Mouse (Mus musculus) adrenal gland, adult 8-10 months (tissue): ENCODE data around the gene Pnmt. TPM values are rescaled to one million over a fixed set of nuclear protein-coding genes. Genes with fewer than 3 reads are reported as not detected.
"Not testable (repeated sequence)": the region's sequence is repeated elsewhere in the genome, so short reads cannot be mapped to it uniquely, and the experiment has no call there.

Source experiments
- DNase-seq: peaks from one replicate; pipeline ENCODE4 v3.0.0; 2022
- total RNA-seq, 4 experiments: library from RNA; stranded (reverse); gene quantifications; 2 replicates each; pipeline ENCODE4 v1.2.4; 2022

Pnmt gene
- total RNA-seq, 4 experiments from 2014 or later = 210 to 1,003 (median 584) TPM

DNA sequence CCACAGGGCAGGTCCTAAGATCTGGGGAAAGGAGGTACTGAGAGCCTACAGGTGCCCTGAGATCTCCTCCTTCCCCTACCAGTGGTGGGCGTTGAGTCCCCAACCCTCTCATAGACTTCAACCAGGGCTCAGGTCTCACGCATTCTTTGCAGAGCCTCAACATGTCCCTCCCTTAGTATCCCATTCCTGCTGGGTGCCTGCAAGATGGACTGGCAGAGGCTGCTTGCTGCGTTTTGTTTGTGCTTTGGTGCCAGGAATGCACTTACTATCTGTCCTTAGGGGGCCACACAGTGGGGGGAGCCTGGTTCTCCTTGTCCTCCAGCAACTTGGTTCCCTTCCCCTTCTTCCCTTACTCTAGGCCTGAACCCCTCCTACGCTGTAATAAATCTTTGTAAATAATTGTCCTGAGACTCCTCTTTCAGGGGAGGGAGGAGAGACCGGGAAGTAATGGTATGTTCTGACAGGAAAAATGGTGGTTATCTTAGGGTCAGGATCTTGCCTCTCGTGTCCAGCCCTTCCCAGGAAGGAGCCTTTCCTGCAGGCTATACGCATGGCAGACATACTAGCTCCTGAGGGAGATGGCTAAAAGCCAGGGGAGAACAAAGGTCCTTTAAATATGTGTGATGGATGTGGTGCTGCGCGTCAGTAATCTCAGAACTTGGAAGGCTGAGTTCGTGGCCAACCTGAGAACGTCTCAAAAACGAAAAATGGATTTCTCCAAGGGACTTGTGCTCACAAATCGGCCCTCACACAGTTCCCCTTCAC, 28.7 kb upstream of the Pnmt start:
- DNase-seq = no peak

DNA sequence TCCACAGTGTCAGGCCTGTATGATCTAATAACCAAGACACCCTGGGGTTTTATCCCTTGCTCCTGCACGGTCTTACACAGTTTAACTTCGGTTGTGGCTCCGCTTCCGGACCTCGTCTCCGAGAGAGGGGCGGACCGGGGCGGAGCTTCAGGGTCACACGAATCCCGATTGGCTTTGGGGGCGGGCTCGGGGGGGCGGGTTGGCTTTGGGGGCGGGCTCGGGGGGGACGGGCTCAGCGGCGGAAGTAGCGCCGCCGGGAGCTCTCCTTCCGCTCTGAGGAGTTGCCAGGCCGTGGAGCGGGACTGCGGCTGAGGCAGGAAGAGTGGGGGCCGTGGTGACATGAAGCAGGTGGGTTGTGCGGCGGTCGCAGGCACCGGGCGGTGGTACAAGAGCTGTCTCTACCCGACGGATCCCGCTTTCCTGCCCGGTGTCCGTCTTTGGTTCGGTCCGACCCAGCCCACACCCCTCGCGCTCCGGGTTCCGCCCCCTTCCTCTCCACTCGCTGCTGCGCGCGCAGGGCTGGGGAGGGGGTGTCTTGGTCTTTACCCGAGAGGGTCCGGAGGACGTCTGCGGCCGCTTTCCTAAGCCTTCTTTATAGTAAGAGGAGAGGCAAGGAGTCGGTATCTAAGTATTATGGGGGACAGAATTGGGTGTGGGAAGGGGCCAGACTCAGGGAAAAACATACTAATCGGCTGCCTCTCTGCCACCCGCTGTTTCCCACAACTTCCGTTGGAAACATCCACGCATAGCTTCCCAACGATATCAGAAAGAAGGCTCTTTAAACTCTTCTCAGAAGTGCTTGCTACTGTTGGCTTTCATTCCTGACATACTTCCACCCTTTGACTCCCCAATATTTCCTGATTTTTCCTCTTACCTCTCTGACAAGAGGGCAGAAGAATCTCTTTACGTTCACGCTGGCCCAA, 27.8 kb upstream of the Pnmt start, which contains the start of gene Stard3:
Gene Stard3 (plus strand): TSS at position 208 of the 923 bp plus-strand sequence.
- DNase-seq = peak; percentile 85

DNA sequence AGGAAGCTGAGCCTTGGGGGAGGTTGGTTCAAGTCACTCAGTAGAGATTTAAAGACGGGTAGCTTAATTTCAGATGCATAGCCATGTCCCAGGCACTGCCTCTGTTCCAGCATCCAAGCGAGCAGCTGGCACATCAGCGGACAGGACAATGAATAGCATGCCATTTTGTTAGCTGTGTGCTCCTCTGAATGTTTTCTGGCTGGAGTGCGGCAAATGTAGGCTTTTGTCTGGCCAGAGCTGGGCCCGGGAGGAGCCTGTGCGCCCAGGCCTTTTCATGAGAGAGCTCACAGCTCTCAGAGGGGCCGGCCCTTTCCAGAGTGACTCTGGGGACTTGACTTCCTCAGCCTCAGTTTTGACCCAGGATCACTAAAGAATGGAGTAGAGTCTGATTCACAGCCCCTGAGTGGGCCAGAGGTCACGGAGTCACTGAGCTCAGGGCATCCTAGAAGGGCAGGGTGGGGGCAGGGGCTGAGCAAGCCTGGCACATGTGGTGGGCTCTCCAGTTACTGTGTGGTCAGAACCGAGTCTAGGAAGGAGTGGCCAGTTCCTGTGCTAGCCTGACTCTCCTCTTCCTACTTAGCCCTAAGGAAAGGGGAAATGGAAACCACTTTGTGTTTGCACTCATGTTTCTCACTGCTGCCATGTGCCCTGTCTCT, 25.3 kb upstream of the Pnmt start:
- DNase-seq = no peak

DNA sequence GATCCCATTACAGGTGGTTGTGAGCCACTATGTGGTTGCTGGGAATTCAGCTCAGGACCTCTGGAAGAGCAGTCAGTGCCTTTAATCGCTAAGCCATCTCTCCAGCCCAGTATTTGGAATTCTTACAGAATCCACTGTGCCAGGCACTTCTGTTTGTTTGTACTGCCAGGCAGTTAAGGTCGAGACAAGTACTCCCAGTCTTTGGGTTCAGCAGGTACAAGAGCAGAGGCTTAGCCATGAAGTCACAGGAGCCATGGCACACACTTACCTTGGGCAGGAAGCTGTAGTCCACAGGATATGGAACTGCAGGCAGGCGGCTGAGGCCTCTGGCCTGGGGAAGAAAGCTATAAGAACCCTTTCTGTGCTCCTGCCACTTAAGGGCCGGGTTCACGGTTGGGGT, 22.4 kb upstream of the Pnmt start:
- no peak for DNase-seq

DNA sequence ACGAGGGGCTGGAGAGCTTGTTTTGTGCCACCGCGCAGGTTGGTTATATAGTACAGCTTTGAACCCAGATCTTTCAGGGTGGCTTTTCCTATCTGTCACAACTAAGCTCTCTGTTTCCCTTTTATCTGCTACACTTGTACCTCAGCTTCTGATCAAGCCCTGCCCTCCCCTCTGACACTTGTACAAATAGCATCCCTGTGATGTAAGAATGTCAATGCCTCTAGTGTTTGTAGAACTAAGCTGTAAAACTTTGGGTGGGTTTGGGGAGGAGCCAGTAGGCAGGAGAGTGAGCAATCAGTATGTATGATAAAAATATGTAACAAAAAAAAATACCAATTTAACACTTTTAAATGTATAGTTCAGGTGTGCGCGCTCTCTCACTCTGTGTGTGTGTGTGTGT, 21.8 kb upstream of the Pnmt start:
- DNase-seq = no peak

DNA sequence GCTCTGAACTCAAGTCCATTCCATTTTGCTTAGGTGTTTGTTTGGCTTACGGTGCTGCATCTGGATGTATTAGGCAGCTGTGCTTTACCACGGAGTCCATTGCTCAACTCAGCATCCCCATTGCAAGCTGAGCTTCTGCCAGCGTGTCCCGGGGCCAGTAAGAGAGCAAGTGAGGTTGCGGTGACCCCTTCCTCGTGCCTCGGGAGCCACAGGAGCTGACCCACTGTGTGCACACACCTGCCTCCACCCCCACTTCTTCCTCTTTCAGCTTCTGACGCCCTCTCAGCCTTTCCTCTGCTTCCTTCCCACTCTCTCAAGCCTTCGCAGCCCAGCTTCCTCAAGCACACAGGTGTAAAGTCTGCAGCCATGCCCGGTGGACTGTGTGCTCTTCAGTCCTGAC, 20.0 kb upstream of the Pnmt start:
- DNase-seq = no peak

DNA sequence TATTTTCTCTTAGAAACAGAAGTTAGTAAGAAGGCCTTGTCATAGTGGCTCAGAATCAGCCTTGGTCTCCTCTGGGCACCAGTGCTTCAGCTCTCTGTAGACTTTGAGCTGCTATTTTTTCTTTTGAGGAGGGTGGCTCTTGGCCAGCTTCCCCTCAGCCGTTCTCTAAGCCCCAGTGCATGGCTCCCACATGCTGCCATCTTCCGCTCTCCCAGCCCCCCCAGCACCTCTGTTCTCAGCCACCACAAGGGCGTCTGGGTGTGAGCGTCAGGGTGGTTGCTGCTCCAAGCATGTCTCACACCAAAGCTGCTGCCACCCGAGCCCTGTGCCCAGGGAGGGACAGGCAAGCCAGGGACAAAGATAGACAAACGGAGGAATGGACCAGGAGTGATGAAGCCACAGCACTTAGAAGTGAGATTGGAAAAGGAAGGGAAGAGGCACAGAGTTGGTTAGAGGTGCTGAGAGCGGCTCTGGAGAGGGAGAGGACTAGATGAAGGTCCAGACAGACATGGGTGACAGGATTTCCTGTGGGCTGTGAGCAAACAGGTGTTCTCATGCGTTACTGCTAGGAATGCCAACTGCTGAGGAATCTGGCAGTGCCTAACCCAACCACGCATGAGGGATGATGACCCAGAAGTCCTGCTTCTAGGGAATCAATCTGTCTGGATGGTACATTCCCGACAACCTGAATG, 18.9 kb upstream of the Pnmt start:
- no peak for DNase-seq

DNA sequence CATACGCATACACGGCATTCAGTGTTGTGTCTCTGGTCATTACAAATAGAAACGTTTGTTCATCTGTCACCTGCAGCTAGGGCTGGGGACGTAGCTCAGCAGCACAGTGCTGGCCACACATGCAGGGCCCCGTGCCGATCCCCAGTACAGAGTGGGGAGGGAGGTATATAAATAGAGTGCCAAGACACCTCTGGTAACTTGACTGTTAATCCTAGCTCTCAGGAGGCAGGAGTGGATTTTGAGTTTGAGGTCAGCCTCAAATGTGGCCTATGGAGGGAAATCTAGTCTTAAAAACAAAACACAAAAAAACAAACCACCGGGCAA, 18.4 kb upstream of the Pnmt start:
- no peak for DNase-seq

DNA sequence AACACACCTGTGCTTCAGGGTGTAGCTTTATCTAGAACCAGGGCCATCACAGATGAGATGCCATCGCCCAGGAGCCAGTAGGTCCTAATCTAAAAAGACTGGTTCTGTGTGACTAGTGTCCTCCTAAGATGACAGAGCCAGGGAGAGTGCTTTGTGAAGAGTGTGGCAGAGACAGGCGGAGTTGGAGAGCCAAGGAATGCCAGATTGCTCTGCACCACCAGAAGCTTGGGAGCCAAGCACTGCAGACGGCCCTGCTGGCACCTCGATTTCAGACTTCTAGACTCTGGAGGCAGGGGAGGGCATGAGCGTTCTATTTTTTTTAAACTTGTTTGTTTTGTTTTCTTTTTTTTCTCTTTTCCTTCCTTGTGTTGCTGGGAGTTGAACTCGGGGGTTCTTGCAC, 16.9 kb upstream of the Pnmt start:
- DNase-seq = no peak

DNA sequence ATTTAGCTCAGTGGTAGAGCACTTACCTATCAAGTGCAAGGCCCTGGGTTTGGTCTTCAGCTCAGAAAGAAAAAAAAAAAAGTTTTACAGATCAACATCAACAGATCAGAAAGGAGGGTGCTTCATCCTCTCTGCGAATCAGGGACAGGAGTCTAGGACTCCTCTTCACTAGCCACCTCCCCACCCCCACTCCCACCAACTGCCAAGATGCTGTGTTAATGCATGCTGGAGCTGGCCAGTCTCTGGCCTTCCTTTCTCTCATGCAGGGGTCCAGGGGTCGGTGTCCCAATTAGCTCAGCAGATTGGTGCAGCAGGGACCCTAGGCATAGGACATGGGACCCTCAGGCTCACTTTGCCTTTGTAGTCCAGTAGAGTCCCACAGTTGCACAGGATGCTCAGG, 15.7 kb upstream of the Pnmt start:
- no peak for DNase-seq

DNA sequence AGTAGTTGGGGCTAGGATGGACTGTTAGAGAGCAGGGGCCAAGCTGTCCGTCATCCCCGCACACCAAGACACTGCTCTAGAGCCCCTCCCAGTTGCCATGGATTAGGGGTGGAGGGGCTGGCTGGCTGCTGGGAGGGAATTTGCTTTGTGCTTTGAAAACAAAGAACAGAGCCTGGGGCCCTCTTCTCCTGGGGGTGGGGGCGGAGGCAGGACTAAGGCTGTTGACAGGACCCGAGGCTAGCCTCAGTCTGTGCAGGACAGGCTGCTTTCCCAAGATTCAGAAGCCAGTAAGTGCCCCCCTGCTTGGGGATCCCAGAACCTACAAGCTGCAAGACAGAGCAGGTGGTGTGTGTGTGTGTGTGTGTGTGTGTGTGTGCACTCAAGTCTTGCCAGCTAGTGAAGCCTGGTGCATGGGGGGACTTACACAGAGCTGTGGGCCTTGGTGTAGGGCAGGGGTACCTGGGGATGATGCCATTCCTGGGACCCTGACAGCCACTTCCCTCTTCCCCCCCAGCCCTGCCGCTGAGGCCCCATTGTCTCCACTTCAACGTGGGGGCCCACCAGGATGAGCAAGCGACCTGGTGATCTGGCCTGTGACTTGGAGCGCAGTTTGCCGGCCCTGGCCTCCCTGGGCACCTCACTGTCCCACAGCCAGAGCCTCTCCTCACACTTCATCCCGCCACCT, 14.6 kb upstream of the Pnmt start:
- no peak for DNase-seq

DNA sequence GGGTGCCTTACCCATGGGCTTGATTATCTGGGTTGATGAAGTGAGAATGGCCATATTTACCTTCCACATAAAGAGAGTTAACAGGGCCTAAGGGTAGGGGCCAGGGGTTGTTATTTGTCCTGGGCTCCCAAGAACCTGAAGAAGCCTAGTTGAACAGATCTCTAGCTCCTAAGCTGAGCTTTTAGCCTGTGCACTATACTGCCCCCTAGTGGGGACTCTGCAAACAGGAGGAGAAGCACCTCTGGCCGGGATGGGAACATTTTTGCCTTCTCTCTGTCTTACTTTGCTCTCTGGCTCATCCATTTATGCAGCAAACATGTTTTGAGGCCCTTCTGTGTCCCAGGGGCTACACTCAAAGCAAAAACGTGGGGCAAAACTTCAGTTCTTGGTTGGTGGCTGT, 13.8 kb upstream of the Pnmt start:
- DNase-seq = no peak

DNA sequence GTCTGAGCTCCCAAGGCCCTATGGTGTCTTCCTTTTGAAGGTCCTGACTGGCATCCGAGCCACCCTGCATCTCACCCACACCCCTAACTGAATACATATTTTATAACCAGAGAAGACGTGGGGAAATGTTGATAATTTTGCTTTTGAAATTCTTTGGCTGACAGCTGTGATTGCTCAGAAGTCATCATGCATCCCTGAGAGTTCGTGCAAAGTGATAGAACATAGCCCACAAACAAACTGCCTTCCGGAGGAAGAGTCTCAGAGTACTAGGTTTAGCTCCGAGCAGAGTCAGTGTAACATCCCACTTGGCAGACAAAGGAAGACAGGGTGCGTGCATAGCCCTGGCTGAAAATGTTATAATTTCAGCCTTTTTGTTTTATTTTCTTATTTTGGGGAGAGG, 13.0 kb upstream of the Pnmt start:
- DNase-seq = no peak

DNA sequence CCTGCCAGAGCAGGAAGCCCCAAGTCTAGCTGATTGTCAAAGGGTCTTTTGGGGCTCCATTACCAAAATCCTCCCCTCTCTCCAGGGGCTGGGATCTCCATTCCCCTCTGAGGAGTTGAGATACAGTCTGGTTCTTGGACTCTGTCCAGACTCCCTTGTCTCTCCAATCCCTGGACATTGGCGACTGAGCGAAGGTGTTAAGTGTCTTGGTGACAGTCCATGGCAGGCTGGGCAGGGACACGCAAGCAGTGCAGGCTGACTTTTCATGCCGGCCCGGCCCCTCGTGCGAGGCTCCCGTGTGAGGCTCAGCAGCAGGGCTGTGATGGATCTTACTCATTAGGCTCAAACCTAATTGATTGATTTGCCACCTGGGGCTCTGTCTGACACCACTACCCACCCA, 12.0 kb upstream of the Pnmt start:
- DNase-seq = no peak

DNA sequence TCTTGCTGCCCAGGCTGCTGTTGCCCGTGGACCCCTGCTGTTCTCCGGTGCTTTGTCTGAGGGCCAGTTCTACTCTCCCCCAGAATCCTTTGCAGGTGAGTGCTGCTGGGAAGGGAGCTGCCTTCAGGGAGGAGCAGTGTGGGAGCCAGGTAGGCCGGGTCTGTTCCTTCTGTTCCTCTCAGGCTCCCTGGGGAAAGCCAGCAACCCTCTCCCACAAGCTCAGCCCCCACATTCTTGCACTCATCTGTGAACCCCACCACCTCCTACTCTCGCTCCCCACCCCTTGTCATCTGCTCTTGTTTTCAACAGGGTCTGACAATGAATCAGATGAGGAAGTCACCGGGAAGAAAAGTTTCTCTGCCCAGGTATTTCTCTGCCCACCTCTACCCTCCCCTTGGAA, 9.5 kb upstream of the Pnmt start:
- no peak for DNase-seq

DNA sequence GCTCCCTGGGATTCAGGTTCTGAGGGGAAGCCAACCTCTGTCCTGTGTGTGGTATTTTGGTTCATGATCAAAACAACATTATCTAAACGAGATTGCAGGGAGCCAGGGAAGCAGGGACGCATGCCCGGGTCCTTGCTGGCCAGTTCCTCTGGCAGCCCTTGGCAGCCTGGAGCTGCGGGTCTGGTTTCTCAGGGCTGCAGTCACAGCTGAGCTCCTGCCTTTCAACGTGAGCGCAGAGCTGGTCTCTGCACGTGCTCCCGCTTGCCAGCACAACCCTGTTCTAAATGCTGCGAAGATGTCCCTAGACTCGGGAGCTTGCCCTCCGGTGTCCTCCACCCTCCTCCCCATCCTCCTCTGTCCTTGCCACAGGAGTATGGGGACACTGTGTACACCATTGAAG, 8.5 kb upstream of the Pnmt start:
- no peak for DNase-seq

DNA sequence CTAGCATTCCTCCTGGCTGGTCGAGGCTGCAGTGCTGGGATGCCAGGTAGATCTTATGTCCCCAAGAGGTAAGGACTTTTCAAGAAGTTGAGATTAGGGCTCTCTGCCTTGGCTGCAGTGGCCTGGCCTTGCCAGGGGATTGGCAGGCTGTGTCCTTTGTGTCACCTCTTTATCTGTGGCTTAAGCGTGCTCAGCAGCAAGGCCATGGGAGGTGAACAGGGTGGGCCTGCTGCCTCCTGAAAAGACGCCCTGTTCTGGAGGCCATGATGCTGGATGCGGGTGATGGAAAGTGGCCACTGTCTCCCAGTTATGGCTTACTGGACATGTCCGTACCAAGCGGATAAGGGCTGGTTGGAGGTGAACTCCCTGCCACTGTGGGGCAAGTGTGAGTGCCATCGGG, 6.9 kb upstream of the Pnmt start:
- no peak for DNase-seq

DNA sequence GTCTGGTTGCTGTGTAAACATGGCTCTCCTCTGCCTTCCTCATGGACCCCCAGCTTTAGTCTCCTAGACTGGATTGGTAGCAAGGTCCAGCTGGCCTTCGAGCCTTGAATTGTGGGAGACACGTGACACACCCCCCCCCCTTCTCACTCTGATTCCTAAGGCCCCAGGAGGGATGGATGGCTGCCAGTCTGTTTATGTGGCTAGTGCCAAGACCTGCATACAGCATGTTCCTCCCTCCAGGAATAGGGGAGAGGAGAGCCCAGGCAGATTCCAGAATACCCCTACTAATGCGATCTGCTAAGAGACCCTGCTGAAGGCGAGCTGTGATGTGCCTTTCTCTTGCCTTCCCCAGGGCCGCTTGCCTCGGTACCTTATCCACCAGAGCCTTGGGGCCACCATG, 6.1 kb upstream of the Pnmt start:
- DNase-seq = no peak

DNA sequence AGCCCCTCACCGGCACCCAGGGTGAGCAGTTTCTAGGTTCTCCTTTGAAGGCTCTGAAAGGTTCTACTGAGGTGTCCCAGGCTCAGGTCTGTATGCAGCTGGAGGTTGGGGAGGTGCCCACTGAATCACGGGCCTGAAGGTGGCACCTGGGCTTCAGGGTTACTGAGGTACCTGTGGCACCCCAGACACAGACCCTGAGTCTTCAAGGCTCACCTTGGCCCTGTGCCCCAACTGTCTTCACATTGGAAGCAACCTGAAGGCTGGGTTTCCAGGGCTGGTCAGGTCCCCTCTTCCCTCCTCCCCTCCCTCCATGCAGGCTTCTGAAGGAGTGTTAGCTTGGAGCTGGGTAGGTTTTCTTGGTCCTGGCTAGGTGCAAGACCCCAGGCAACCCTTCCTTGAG, 4.6 kb upstream of the Pnmt start:
- no peak for DNase-seq

DNA sequence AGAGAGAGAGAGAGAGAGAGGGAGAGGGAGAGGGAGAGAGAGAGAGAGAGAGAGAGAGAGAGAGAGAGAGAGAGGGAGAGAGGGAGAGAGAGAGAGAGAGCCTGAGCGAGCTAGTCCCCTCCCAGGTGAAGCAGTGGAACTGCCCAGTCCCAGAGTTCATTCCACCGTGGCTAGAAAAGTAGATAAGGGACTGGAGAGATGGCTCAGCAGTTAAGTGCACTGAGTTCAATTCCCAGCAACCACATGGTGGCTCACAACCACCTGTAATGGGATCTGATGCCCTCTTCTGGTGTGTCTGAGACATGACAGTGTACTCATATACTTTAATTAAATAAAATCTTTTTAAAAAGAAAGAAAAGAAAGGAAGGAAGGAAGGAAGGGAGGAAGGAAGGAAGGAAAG, 3.8 kb upstream of the Pnmt start:
- DNase-seq = not testable (repeated sequence)

DNA sequence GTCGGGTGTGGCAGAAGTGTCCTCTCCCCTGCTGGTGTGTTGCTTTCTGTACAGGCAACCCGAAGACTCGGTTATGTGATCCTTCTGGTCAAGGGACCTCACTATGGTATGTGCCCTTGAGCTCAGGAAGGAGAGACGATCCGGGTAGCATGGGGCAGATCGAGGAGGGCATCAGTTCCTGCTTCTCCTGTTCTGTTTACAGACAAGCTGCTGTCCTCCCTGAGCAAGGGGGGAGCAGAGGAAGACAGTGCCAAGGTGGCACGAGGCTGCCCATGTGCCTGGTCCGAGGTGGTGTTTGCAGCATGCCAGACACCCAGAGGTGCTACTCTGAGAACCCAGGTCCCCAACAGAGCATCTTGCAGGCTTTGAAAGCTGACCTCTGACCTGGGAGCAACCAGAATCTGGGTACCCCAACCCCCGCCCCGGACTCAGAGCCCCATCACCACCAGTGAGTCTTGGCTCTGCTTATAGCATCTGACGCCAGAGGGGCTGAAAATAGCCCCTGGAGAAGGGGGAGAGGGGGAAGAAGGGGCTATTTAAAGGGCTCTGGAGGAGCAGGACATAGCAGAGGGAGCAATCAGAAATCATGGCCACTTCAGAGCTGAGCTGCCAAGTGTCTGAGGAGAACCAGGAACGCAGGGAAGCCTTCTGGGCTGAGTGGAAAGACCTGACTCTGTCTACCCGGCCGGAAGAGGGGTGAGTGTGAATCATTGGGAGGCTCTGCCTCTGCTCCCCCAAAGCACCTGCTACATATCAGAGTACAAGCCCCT, 2.8 kb upstream of the Pnmt start, which contains the start of gene Tcap:
Gene Tcap (plus strand): TSS at position 551 of the 770 bp plus-strand sequence.
- no peak for DNase-seq
